Mouse (Mus musculus): ENCODE results near the gene Slc35f2.

Gene Slc35f2

DNA sequence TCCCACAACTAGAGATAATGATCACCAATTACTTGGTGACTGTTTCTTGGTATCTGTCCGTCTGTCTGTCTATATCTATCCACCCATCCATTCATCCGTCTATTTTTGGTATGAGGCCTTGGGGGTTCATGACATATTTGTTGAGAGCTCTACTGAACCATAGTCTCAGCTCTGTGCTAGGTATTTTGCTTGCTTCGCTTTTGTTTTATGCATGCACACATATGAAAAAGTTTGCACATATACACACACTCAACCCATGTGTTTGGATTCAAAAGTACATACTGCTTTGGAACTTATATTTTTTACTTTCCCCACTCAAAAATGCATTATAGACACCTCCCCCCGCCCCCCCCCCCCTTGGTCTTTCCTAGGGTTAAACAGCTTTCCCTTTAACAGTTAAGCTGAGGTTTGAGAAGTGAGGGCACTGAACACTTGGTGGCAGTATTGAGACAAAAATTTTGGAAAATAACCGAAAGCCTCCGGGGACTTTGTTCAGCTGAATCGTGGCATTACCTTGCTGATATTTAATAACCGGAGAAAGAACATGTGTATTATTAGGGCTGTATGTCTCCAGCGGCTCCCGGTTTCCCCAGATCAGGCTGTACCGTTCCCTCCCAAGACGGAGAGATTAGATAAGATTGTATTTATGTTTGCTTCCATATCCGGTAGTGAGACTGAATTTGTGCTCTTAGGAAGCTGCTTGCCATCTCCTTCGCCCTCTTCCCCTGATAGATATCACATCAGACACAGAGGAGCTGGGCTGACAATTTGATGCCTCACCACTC is 57.9 kb downstream of the Slc35f2 start:
- no peak for DNase-seq

DNA sequence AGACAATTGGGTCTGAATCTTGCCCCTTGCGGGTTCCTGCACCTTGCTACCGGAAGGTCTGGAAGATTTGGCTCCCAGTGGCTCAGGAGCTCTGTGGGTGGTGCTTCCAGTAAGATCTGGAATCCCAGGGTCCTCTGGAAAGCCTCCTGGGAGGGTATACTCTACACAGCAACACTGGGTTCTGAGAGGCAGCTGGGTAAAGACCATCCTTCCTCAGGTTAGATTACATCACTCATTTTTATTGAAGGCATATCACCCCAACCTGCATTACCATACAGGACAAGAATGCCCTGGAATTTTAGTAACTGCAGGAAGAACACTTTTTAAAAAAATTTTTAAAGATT is 58.5 kb downstream of the Slc35f2 start:
- DNase-seq, result no peak

DNA sequence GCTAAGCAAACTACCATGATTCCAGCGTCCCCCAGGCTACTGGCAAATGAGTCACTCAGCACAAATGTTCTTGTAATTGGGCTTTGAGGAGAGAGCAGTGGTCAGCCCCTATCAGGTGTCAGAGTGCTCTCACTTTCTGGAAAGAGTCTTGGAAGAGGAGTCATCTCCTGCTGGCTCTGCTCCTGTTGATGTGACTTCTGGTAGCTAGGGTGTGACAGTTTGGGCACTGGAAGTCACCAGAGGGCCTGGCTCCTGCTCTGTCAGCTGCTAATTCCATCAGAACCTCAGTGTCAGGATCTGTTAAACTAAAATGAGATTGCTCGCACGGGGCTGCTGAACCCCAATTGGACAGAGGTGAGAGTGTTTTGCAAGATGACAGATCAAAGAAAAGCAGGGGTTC is 63.7 kb downstream of the Slc35f2 start:
- DNase-seq, result no peak

DNA sequence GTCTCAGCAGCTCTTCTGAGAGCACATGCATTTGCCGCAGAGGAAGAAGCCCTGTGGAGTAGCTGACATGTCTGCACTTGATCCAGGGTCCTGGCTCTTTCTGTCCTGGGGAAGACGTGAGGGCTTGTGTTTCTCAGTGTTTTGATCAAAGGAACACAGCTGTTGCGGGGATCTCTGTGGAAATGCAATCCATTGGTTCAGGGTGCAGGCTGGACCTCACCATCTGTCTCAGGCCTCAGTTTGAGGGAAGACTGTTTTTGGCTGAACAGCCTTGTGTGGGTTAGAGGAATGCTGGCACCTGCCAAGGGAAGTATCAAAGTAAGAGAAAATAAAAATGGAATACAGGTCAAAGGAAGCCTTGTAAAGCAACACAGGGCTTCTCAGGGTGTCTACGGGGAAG is 64.6 kb downstream of the Slc35f2 start:
- DNase-seq, result no peak

DNA sequence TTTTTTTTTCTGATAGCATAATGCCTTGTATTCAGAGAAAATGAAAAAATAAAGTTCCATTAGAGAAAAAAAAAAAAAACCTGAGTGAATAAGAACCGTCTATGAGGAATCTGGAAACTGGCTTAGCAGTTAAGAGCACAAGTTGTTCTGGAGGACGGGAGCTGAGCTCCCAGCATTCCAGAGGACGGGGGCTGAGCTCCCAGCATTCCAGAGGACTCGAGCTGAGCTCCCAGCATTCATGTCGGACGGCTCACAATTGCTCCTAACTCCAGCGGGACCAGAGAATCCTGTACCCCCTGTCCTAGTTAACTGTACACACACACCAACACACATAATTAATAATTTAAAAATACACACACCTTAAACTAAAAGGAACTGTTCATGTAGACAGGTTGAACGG is 67.5 kb downstream of the Slc35f2 start:
- no peak for DNase-seq

DNA sequence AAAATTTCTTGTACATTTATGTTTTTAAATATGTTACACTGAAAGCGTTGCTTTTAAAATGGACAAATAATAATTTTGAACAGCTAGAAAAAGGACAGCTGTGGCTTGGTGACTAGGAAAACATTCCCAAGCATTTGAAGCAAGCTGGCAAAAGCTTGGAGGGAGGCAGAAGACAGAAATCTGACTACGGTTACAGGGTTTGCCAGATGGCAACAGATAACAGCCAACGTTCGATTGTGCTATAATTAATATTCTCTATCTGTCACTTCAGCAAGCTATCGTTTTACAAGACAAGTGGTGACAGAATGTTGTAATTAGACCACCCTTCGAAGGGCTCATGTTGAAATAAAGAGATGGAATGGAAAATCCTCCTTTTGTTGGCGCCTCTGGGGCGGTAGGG is 77.2 kb downstream of the Slc35f2 start:
- DNase-seq, result no peak

DNA sequence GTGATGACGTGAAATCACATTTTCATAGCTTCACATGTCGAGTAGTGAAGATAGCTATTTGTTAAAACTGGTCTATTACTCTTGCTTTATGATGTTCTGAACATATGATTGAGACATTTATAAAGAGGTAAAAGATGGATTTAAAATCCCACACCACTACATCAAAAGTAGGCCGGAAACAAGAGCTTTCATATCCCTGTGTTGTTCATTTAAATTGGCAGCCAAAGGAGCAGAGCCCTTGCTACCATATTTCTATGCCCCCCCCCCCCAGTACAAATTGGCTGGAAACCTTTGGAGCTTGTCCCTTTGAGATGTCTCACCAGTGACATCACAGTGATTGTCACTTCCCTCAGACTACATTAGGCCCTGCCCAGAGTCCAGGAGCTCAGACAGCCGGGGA is 78.5 kb downstream of the Slc35f2 start, which contains the start of gene Sln:
TSS of gene Sln (plus strand) at position 301 of the 400 bp plus-strand sequence.
- DNase-seq, result no peak

DNA sequence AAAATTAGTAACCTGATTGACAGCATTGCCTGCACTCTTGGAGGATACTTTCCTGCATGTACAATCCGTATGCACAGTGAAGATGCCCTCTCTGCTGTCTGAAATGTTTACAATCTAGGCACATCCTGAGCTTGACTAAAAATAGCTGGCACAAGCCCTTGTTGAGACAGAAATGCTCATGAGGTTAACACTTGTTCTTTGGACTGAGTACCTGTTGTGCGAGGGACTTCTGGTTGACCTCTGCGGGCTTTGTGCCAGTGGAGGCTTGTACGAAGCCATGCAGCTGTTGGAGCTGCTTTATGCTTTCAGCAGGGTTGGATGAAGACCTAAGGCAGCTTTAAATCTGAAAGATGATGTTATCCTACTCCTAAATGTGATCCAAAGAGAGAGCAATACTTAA is 80.8 kb downstream of the Slc35f2 start:
- no peak for DNase-seq

DNA sequence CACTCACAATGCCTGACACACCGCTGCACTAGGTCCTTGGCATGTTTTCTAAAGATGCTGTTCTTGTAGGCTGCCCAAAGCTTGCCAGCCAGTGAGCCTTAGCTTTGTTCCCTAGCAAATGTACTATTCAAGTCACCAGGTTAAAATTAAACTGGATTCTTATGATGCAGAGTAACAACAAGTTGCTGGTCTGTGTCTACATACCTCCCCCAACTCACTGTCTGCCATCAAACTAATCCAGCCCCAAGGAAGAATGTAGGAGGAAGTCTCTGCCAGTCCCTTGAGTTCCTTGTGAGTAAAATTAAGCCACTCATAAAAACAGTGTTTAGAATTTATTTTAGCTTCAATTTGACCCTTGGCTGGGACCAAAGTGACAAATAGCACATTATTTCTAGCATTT is 82.3 kb downstream of the Slc35f2 start:
- no peak for DNase-seq

DNA sequence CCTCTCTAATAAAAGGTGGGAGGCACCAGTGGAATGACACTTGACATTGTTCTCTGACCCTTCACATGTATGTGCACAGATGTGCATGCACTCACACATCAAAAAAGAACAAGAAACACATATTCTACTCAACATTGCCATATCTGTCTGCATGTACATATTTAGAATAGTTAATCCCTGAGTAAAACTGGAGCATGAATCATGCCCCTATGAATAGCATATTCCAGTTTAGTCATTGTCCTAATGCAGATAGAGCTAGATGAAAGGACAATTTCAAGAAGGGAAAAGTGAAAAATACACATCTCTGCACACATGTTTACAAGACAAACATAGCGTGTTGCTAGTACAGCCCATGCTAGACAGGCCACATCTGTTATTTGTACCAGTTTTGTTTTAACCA is 83.2 kb downstream of the Slc35f2 start:
- no peak for DNase-seq

DNA sequence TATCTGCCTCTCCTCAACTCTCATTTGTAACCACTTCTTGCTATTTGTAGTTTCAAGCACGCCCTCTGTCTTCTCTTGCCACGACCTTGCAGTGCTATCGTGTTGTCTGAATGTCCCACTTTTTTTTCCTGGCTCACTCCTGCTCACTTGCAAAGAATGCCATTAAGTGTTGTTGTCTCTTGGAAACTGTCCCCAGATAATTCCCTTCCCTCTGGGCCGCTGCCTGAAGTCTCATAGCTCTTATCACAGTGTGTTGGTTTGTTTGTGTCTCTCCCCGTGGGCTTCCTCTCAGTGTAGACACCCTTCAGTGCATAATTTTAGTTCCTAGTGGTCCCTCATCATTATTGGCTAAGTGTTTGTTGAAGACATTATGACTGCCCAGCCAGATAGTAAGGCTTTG is 86.5 kb downstream of the Slc35f2 start:
- DNase-seq, result no peak

Data from thymus, adult 18-20 months (tissue).